Mouse (Mus musculus) Patski (cell line): ENCODE results near the gene Pwwp2a. TPM values are rescaled to one million over a fixed set of nuclear protein-coding genes. Genes with fewer than 3 reads are reported as not detected.

Experiments used
- ATAC-seq: fragments of 100-300 bp; one replicate; pipeline ENCODE4 v1.8.0; 2021
- CTCF ChIA-PET: fragments of 350-600 bp; sonication (Branson Sonifier 250); formaldehyde crosslinking; loops from one replicate; lab custom pipeline; 2022; ENCODE audit warnings: inconsistent platforms; lab: Charles Lee
- POLR2A ChIA-PET: fragments of 350-600 bp; sonication (Branson Sonifier 250); formaldehyde crosslinking; loops from one replicate; lab custom pipeline; 2022; ENCODE audit warnings: antibody characterized with exemption, inconsistent platforms; lab: Charles Lee
- DNase-seq: peaks from one replicate; pipeline ENCODE4 v3.0.0-alpha.2; 2011; ENCODE audit warnings: low read depth, low spot score
- H3K27me3 ChIP-seq: fragments of 371-371 bp; one replicate; pipeline ENCODE4 v1.5.1; 2021
- CTCF ChIP-seq: fragments of 100-300 bp; IDR thresholded peaks from one replicate; pipeline ENCODE4 v1.5.1; 2021
- in situ Hi-C: fragments of 300-500 bp; cut with MboI; formaldehyde crosslinking; loops from 3 replicates; pipeline ENCODE4 v1.11.1; 2018; ENCODE audit warnings: low pct_unique_long_range_greater_than_20kb, mixed read lengths
- polyA plus RNA-seq: library from polyadenylated mRNA; unstranded; gene quantifications from one replicate; pipeline ENCODE4 v1.2.3, GENCODE M21; 2021

Pwwp2a gene
- polyA plus RNA-seq, 1 experiment from 2014 or later, result 28.9 TPM

GRCm38 (mm10) chr11:43667038-43667745, 14.6 kb upstream of the Pwwp2a start:
- no peaks in the 10 kb centered on the region for H3K27me3 ChIP-seq
- no peak for DNase-seq
- CTCF ChIA-PET, result no interaction called here
- POLR2A ChIA-PET, result no interaction called here
- no peak for ATAC-seq
- in situ Hi-C loops, result no loop called here
- no peak for TF ChIP-seq CTCF

GRCm38 (mm10) chr11:43682415-43683217, 818 bp downstream of the Pwwp2a start:
- peak; percentile 17 for ATAC-seq
- ChIA-PET POLR2A (interaction anchor here (0.7 to 1.1 kb wide), 3 partner anchors 39 to 72 kb away, joined by 3 read pairs; no protein-coding TSS in a partner anchor), CTCF (interaction anchor here (0.6 kb wide), 1 partner anchor 187 kb away, joined by 3 read pairs; no protein-coding TSS in a partner anchor)
- no peak for TF ChIP-seq CTCF
- in situ Hi-C loops, result no loop called here
- no peak for DNase-seq
- H3K27me3 ChIP-seq, result no peaks in the 10 kb centered on the region

- no peaks in the 10 kb centered on the region for H3K27me3 ChIP-seq
- no peak for TF ChIP-seq CTCF
- CTCF ChIA-PET, result no interaction called here
- in situ Hi-C loops, result no loop called here
- POLR2A ChIA-PET, result no interaction called here
- DNase-seq (no peak), ATAC-seq (no peak)
These were observed 7.1 kb downstream of the Pwwp2a start for GRCm38 (mm10) chr11:43688850-43689249.

GRCm38 (mm10) chr11:43696623-43697022, 14.8 kb downstream of the Pwwp2a start:
- H3K27me3 ChIP-seq, result no peaks in the 10 kb centered on the region
- in situ Hi-C loops, result no loop called here
- DNase-seq (no peak), ATAC-seq (no peak)
- ChIA-PET CTCF (interaction anchor here (1.3 to 4.2 kb wide), 3 partner anchors 10 to 21 kb away, joined by 4 to 21 read pairs (median 17); no protein-coding TSS in a partner anchor), POLR2A (interaction anchor here (0.9 to 1.7 kb wide), 2 partner anchors 9 to 11 kb away, joined by 3 to 5 read pairs; no protein-coding TSS in a partner anchor)
- TF ChIP-seq CTCF, result no peak

GRCm38 (mm10) chr11:43698621-43699020, 16.8 kb downstream of the Pwwp2a start:
- DNase-seq, result no peak
- in situ Hi-C loops, result no loop called here
- ATAC-seq, result no peak
- no peak for TF ChIP-seq CTCF
- no peaks in the 10 kb centered on the region for H3K27me3 ChIP-seq
- CTCF ChIA-PET, result interaction anchor here (2.4 to 4.2 kb wide), 3 partner anchors 8 to 14 kb away, joined by 11 to 21 read pairs (median 17); no protein-coding TSS in a partner anchor
- POLR2A ChIA-PET, result interaction anchor here (1.0 kb wide), 1 partner anchor 13 kb away, joined by 3 read pairs; no protein-coding TSS in a partner anchor

- H3K27me3 ChIP-seq, result no peaks in the 10 kb centered on the region
- no peak for ATAC-seq
- CTCF ChIA-PET, result interaction anchor here (2.4 to 4.2 kb wide), 3 partner anchors 10 to 14 kb away, joined by 11 to 21 read pairs (median 17); no protein-coding TSS in a partner anchor
- in situ Hi-C loops, result no loop called here
- POLR2A ChIA-PET, result no interaction called here
- no peak for TF ChIP-seq CTCF
- no peak for DNase-seq
These were observed 18.5 kb downstream of the Pwwp2a start for GRCm38 (mm10) chr11:43700291-43700690.

GRCm38 (mm10) chr11:43703552-43703951, 21.8 kb downstream of the Pwwp2a start:
- DNase-seq, result no peak
- TF ChIP-seq CTCF, result no peak
- ChIA-PET POLR2A (no interaction called here), CTCF (no interaction called here)
- in situ Hi-C loops, result no loop called here
- no peaks in the 10 kb centered on the region for H3K27me3 ChIP-seq
- peak; percentile 57 for ATAC-seq

- no peak for DNase-seq
- no peak for ATAC-seq
- ChIA-PET POLR2A (interaction anchor here (0.5 kb wide), 1 partner anchor 21 kb away, joined by 3 read pairs; no protein-coding TSS in a partner anchor), CTCF (interaction anchor here (1.0 to 1.2 kb wide), 2 partner anchors 19 to 212 kb away, joined by 3 read pairs; no protein-coding TSS in a partner anchor)
- no peak for TF ChIP-seq CTCF
- no peaks in the 10 kb centered on the region for H3K27me3 ChIP-seq
- in situ Hi-C loops, result no loop called here
These were observed 24.0 kb downstream of the Pwwp2a start for GRCm38 (mm10) chr11:43705751-43706150.

- in situ Hi-C loops, result no loop called here
- DNase-seq, result no peak
- H3K27me3 ChIP-seq, result no peaks in the 10 kb centered on the region
- CTCF ChIA-PET, result no interaction called here
- POLR2A ChIA-PET, result interaction anchor here (1.1 kb wide), 1 partner anchor 11 kb away, joined by 3 read pairs; no protein-coding TSS in a partner anchor
- no peak for ATAC-seq
- no peak for TF ChIP-seq CTCF
These were observed 26.6 kb downstream of the Pwwp2a start for GRCm38 (mm10) chr11:43708409-43708808.

GRCm38 (mm10) chr11:43712178-43712577, 30.4 kb downstream of the Pwwp2a start:
- TF ChIP-seq CTCF, result no peak
- DNase-seq (no peak), ATAC-seq (no peak)
- no peaks in the 10 kb centered on the region for H3K27me3 ChIP-seq
- in situ Hi-C loops, result no loop called here
- ChIA-PET POLR2A (interaction anchor here (0.6 to 1.5 kb wide), 2 partner anchors 14 to 15 kb away, joined by 3 read pairs; no protein-coding TSS in a partner anchor), CTCF (interaction anchor here (0.8 to 4.5 kb wide), 3 partner anchors 10 to 14 kb away, joined by 3 to 25 read pairs (median 17); no protein-coding TSS in a partner anchor)
